Comparison of ENCODE assay signal across 20 mouse cellular contexts in genomic region chr6:47447658-47448057, GRCm38 (mm10). TPM values are rescaled to one million over a fixed set of nuclear protein-coding genes. Genes with fewer than 3 reads are reported as not detected.
DNase-seq lines count a peak whose midpoint lies in the region; TF ChIP-seq lines count a peak whose summit lies in the region.
"Had no signal": no experiment of that assay in that cellular context is flagged by ENCODE, and none has a peak within 500 bp of the region (broad histone marks: within the 10 kb centered on the region; RNA-seq: fewer than 3 reads in every experiment).

No protein-coding gene starts in this region.

- in situ Hi-C loops in CH12.LX (cut with MboI; ENCODE audit: low pct_ligation_motif_present, low pct_unique_long_range_greater_than_20kb, low sequenced_read_pairs), result no loop called here
- in situ Hi-C loops in ES-E14 (cut with MboI; ENCODE audit: low sequenced_read_pairs in 2 of 2, unreplicated experiment in 2 of 2), result no loop called here

- H3K9me3 ChIP-seq in CH12.LX (replicated peaks; ENCODE audit: low read length) (no peaks in the 10 kb centered on the region), ES-E14 (ENCODE audit: control insufficient read depth, insufficient read depth, low read depth, low read length) (no peaks in the 10 kb centered on the region), MEL (replicated peaks; ENCODE audit: insufficient read depth, low read length) (no peaks in the 10 kb centered on the region)
- H3K9me3 ChIP-seq: G1E had no signal

- H3K4me3 ChIP-seq in CH12.LX (replicated peaks in 1 of 3; ENCODE audit: low read depth in 2 of 3, low read length in 2 of 3, poor library complexity in 1 of 3) (no peak overlapping the region), ES-E14 (ENCODE audit: insufficient read depth in 1 of 2, low read depth in 1 of 2, low read length in 2 of 2, poor library complexity in 1 of 2, severe bottlenecking in 1 of 2) (no peak overlapping the region), MEL (ENCODE audit: control insufficient read depth in 1 of 2, insufficient read depth in 1 of 2, low read depth in 2 of 2, low read length in 2 of 2) (no peak overlapping the region)
- H3K4me3 ChIP-seq in heart, adult 2 months, result no peak overlapping the region

- TF ChIP-seq RAD21 in CH12.LX (IDR thresholded peaks at IDR 0.05; ENCODE audit: low read depth, low read length) (no peak), MEL (IDR thresholded peaks at IDR 0.05; ENCODE audit: low read depth, low read length) (no peak)

- H3K4me1 ChIP-seq in CH12.LX (ENCODE audit: control insufficient read depth in 1 of 2, insufficient read depth in 2 of 2) (peaks cover 0 to under 1% of the 10 kb centered on the region in 2 experiments; a peak in 2 of 4 replicates), ES-E14 (ENCODE audit: control insufficient read depth in 2 of 2, insufficient read depth in 2 of 2, low read length in 2 of 2, poor library complexity in 1 of 2) (no peaks in the 10 kb centered on the region), MEL (ENCODE audit: control insufficient read depth in 1 of 2, insufficient read depth in 2 of 2, low read length in 2 of 2) (peaks cover 0 to 7% of the 10 kb centered on the region in 2 experiments; a peak in 1 of 4 replicates)
- H3K4me1 ChIP-seq in heart, adult 2 months (ENCODE audit: control insufficient read depth, insufficient read depth, low read length), result no peaks in the 10 kb centered on the region

- H3K27ac ChIP-seq in CH12.LX (ENCODE audit: insufficient read depth, low read depth), result no peak overlapping the region
- H3K27ac ChIP-seq in ES-E14 (ENCODE audit: insufficient read depth, low read depth, low read length, poor library complexity, severe bottlenecking), result no peak overlapping the region
- no peak overlapping the region for H3K27ac ChIP-seq in MEL (ENCODE audit: control insufficient read depth, low read depth, low read length)
- H3K27ac ChIP-seq in heart, adult 2 months, result no peak overlapping the region

- H3K36me3 ChIP-seq in CH12.LX (replicated peaks in 1 of 2; ENCODE audit: control insufficient read depth in 1 of 2, insufficient read depth in 1 of 2, low read length in 1 of 2) (no peaks in the 10 kb centered on the region), ES-E14 (ENCODE audit: control insufficient read depth, insufficient read depth, low read length, poor library complexity, severe bottlenecking) (no peaks in the 10 kb centered on the region), MEL (ENCODE audit: control insufficient read depth in 1 of 2, insufficient read depth in 2 of 2, low read length in 2 of 2) (peaks cover 0 to 11% of the 10 kb centered on the region in 2 experiments; a peak in 2 of 4 replicates)
- H3K36me3 ChIP-seq in heart, adult 2 months (ENCODE audit: control insufficient read depth, insufficient read depth, low read length), result no peaks in the 10 kb centered on the region
- H3K36me3 ChIP-seq: G1E had no signal

- intact Hi-C loops in heart, adult 2 months (cut with DNase I), result no loop called here

- 91% methylated on average over 1 of the region's 1 CpGs for WGBS in heart, adult 2 months

- H3K27me3 ChIP-seq in CH12.LX (replicated peaks) (no peaks in the 10 kb centered on the region), MEL (ENCODE audit: control insufficient read depth in 1 of 2, insufficient read depth in 2 of 2, low read length in 2 of 2) (peaks cover 0 to 2% of the 10 kb centered on the region in 2 experiments; a peak in 3 of 4 replicates)
- H3K27me3 ChIP-seq in heart, adult 2 months (ENCODE audit: control insufficient read depth, insufficient read depth, low read length), result no peaks in the 10 kb centered on the region

- TF ChIP-seq CTCF in CH12.LX (conservative IDR thresholded peaks at IDR 0.05 in 1 of 2, IDR thresholded peaks at IDR 0.05 in 1 of 2; ENCODE audit: low read depth in 2 of 2, low read length in 2 of 2), result no peak
- TF ChIP-seq CTCF in MEL (IDR thresholded peaks at IDR 0.05 in 2 of 3, conservative IDR thresholded peaks at IDR 0.05 in 1 of 3; ENCODE audit: control insufficient read depth in 1 of 3, insufficient read depth in 1 of 3, low read depth in 2 of 3, low read length in 3 of 3, poor library complexity in 1 of 3, severe bottlenecking in 1 of 3), result no peak
- no peak for TF ChIP-seq CTCF in heart, adult 2 months (IDR thresholded peaks at IDR 0.05)

- H3K79me2 ChIP-seq in CH12.LX (replicated peaks; ENCODE audit: control insufficient read depth, extremely low read depth, insufficient read depth, poor library complexity, severe bottlenecking) (no peaks in the 10 kb centered on the region), MEL (ENCODE audit: control insufficient read depth, insufficient read depth, low read length, poor library complexity) (no peaks in the 10 kb centered on the region)
- H3K79me2 ChIP-seq in heart, adult 2 months (replicated peaks; ENCODE audit: control insufficient read depth, insufficient read depth, low read length), result no peaks in the 10 kb centered on the region

- TF ChIP-seq POLR2A in CH12.LX (IDR thresholded peaks at IDR 0.05; ENCODE audit: low read depth, low read length), result no peak
- no peak for TF ChIP-seq POLR2A in MEL (IDR thresholded peaks at IDR 0.05; ENCODE audit: control insufficient read depth in 1 of 2, insufficient read depth in 1 of 2, low read depth in 1 of 2, low read length in 2 of 2, poor library complexity in 1 of 2)
- TF ChIP-seq POLR2A in heart, adult 2 months (IDR thresholded peaks at IDR 0.05; ENCODE audit: insufficient read depth, low read depth, low read length), result no peak

- H3K4me2 ChIP-seq in CH12.LX (ENCODE audit: insufficient read depth, low read depth, poor library complexity, severe bottlenecking), result no peak overlapping the region

- dilution Hi-C loops in CH12.LX (cut with MboI; ENCODE audit: extremely low pct_ligation_motif_present, extremely low pct_unique_long_range_greater_than_20kb, low sequenced_read_pairs), result no loop called here

- DNase-seq in CH12.LX (ENCODE audit: extremely low read depth), result no peak
- DNase-seq in ES-E14 (ENCODE audit: low read depth, low spot score), result no peak
- no peak for DNase-seq in MEL (ENCODE audit: low read depth, low spot score)
- DNase-seq in lung, postnatal 14 days, result no peak
- no peak for DNase-seq in frontal cortex, postnatal 25 days (ENCODE audit: low spot score in 2 of 2)
- no peak for DNase-seq in heart, adult 2 months
- DNase-seq: adrenal gland, adult 2 months; adrenal gland, adult 8-10 months; adrenal gland, postnatal 10 days; adrenal gland, postnatal 14 days; adrenal gland, postnatal 25 days; adrenal gland, postnatal 36 days; B cell, adult 2 months; cerebellum, adult 11 months; cerebellum, adult 11-12 months; cerebellum, adult 18-20 months; cerebellum, adult 2 months; cerebellum, adult 8-10 months; cerebellum, adult 9-10 months had no signal

- TF ChIP-seq EP300 in CH12.LX (IDR thresholded peaks at IDR 0.05; ENCODE audit: low read length) (no peak), MEL (IDR thresholded peaks at IDR 0.05; ENCODE audit: low read depth in 1 of 2, low read length in 2 of 2) (no peak)
- no peak for TF ChIP-seq EP300 in heart, adult 2 months (IDR thresholded peaks at IDR 0.05; ENCODE audit: insufficient read depth, low read depth, low read length)

- H3K9ac ChIP-seq in CH12.LX (ENCODE audit: insufficient read depth, low read depth), result no peak overlapping the region
- H3K9ac ChIP-seq in ES-E14 (ENCODE audit: insufficient read depth, low read depth, low read length, poor library complexity, severe bottlenecking), result no peak overlapping the region
- H3K9ac ChIP-seq in MEL (ENCODE audit: control insufficient read depth, low read depth, low read length, poor library complexity, severe bottlenecking), result no peak overlapping the region
- H3K9ac ChIP-seq in heart, adult 2 months (ENCODE audit: low read depth, low read length), result no peak overlapping the region

TF ChIP-seq in CH12.LX, 34 proteins besides CTCF, POLR2A, EP300 and RAD21:
- no peak for TF ChIP-seq USF1 (IDR thresholded peaks at IDR 0.05; ENCODE audit: low read depth, low read length)
- TF ChIP-seq MAFK (IDR thresholded peaks at IDR 0.05; ENCODE audit: insufficient replicate concordance, low read length), result peak; percentile 92

TF ChIP-seq in ES-E14, 5 proteins besides CTCF, POLR2A, EP300 and RAD21:
- TF ChIP-seq ZNF384 (IDR thresholded peaks at IDR 0.05; ENCODE audit: low read depth, low read length) (no peak), MAFK (IDR thresholded peaks at IDR 0.05; ENCODE audit: insufficient read depth, low read depth, low read length) (peak; percentile 88)

TF ChIP-seq in MEL, 35 proteins besides CTCF, POLR2A, EP300 and RAD21:
- peak; percentile 86 for TF ChIP-seq MAFK (IDR thresholded peaks at IDR 0.05; ENCODE audit: borderline replicate concordance, low read depth, low read length)
- TF ChIP-seq TCF12 (IDR thresholded peaks at IDR 0.05; ENCODE audit: low read depth, low read length), result no peak

RNA-seq across cellular contexts. Expression of gene Cul1, which starts 5.5 kb away (rescaled TPM):
- total RNA-seq in CH12.LX (2012; rRNA removed) (63.6 and 73.6 TPM in 2 replicates), CH12.LX (2014; rRNA removed) (155 and 183 TPM in 2 replicates), ES-E14 (2012; rRNA removed) (91.0 and 123 TPM in 2 replicates), MEL (2012; rRNA removed) (40.4 and 48.2 TPM in 2 replicates)
- polyA plus RNA-seq in CH12.LX (2012; ENCODE audit: insufficient read length, low read depth) (79.6 and 108 TPM in 2 replicates), MEL (2012; ENCODE audit: insufficient read depth in 1 of 2, insufficient read length in 2 of 2, low read depth in 1 of 2, low replicate concordance in 2 of 2, missing spikeins in 1 of 2) (10 to 100 TPM in 1 of 2 experiments, not detected in 1; 58.4 TPM)
- 10 to 100 TPM; 60.0 to 68.6 TPM for total RNA-seq in heart, adult 2 months (2021)
- 22.7 and 41.3 TPM in 2 replicates for polyA plus RNA-seq in heart, adult 2 months (2012; rRNA removed)

Comparison
In these comparisons a context has a peak if more than half of its experiments do, and no peak if none do; other contexts are left out.
1. Of the 35 proteins assayed by ChIP-seq in both MEL and CH12.LX: peak only in MEL: none; only in CH12.LX: none; in both: MAFK; in neither: 34.